Comparison of ENCODE assay signal across 8 mouse cellular contexts in genomic region chr12:111088186-111088585, GRCm38 (mm10). TPM values are rescaled to one million over a fixed set of nuclear protein-coding genes. Genes with fewer than 3 reads are reported as not detected.
A peak's percentile ranks its signal among the peaks of the same experiment; 100 is the strongest.
DNase-seq lines count a peak whose midpoint lies in the region; ATAC-seq and TF ChIP-seq lines count a peak whose summit lies in the region.

No protein-coding gene starts in this region.

- H3K4me3 ChIP-seq in MEL (ENCODE audit: control insufficient read depth in 1 of 2, insufficient read depth in 1 of 2, low read depth in 2 of 2, low read length in 2 of 2), result no peak overlapping the region
- no peak overlapping the region for H3K4me3 ChIP-seq in cerebellum, adult 2 months (replicated peaks; ENCODE audit: insufficient read depth, low read depth, low read length)
- H3K4me3 ChIP-seq in intestine, postnatal 0 days (ENCODE audit: low read depth, low read length), result no peak overlapping the region
- H3K4me3 ChIP-seq in limb, embryonic 11.5 days (ENCODE audit: low read depth, low read length), result no peak overlapping the region

- peak; percentile 89 for DNase-seq in 3T3-L1 (ENCODE audit: low read depth, low spot score)
- DNase-seq in MEL (ENCODE audit: low read depth, low spot score), result peak; percentile 90
- DNase-seq in cerebellum, adult 2 months, result peak; percentile 61 to 71
- peak; percentile 78 for DNase-seq in forelimb bud, embryonic 11.5 days (ENCODE audit: low read depth, low spot score)
- DNase-seq in limb, embryonic 11.5 days (ENCODE audit: low spot score), result peak; percentile 84
- DNase-seq in naive thymus-derived CD4-positive, alpha-beta T cell, adult 2 months (ENCODE audit: low read depth), result peak; percentile 89
- DNase-seq in testis, postnatal 10 days (ENCODE audit: low spot score), result peak; percentile 81

- no peak for TF ChIP-seq EP300 in MEL (IDR thresholded peaks at IDR 0.05; ENCODE audit: low read depth in 1 of 2, low read length in 2 of 2)

- TF ChIP-seq POLR2A in MEL (IDR thresholded peaks at IDR 0.05; ENCODE audit: control insufficient read depth in 1 of 2, insufficient read depth in 1 of 2, low read depth in 1 of 2, low read length in 2 of 2, poor library complexity in 1 of 2), result no peak
- no peak for TF ChIP-seq POLR2A in cerebellum, adult 2 months (IDR thresholded peaks at IDR 0.05; ENCODE audit: borderline replicate concordance, insufficient read depth, low read length)

- TF ChIP-seq RAD21 in MEL (IDR thresholded peaks at IDR 0.05; ENCODE audit: low read depth, low read length), result peak; percentile 63

- H3K27me3 ChIP-seq in MEL (ENCODE audit: control insufficient read depth in 1 of 2, insufficient read depth in 2 of 2, low read length in 2 of 2), result no peaks in the 10 kb centered on the region
- H3K27me3 ChIP-seq in cerebellum, adult 2 months (ENCODE audit: control insufficient read depth, insufficient read depth, low read length), result no peaks in the 10 kb centered on the region
- H3K27me3 ChIP-seq in intestine, postnatal 0 days (replicated peaks; ENCODE audit: control insufficient read depth, insufficient read depth, low read length), result no peaks in the 10 kb centered on the region
- no peaks in the 10 kb centered on the region for H3K27me3 ChIP-seq in limb, embryonic 11.5 days (ENCODE audit: control insufficient read depth, insufficient read depth, low read length)

- H3K9ac ChIP-seq in MEL (ENCODE audit: control insufficient read depth, low read depth, low read length, poor library complexity, severe bottlenecking), result no peak overlapping the region
- no peak overlapping the region for H3K9ac ChIP-seq in intestine, postnatal 0 days (ENCODE audit: low read depth, low read length)
- no peak overlapping the region for H3K9ac ChIP-seq in limb, embryonic 11.5 days (ENCODE audit: low read length)

- H3K79me2 ChIP-seq in MEL (ENCODE audit: control insufficient read depth, insufficient read depth, low read length, poor library complexity), result peaks cover 7% of the 10 kb centered on the region

- no peaks in the 10 kb centered on the region for H3K9me3 ChIP-seq in MEL (replicated peaks; ENCODE audit: insufficient read depth, low read length)
- no peaks in the 10 kb centered on the region for H3K9me3 ChIP-seq in intestine, postnatal 0 days (ENCODE audit: control insufficient read depth)
- H3K9me3 ChIP-seq in limb, embryonic 11.5 days (ENCODE audit: control insufficient read depth, low read length), result no peaks in the 10 kb centered on the region

- H3K36me3 ChIP-seq in MEL (ENCODE audit: control insufficient read depth in 1 of 2, insufficient read depth in 2 of 2, low read length in 2 of 2), result peaks cover 0 to 17% of the 10 kb centered on the region in 2 experiments; a peak in 2 of 4 replicates
- peaks cover 15% of the 10 kb centered on the region for H3K36me3 ChIP-seq in intestine, postnatal 0 days (ENCODE audit: control insufficient read depth, insufficient read depth)
- H3K36me3 ChIP-seq in limb, embryonic 11.5 days (ENCODE audit: control insufficient read depth, insufficient read depth, low read length), result peaks cover 4% of the 10 kb centered on the region; the same call in 1 of the 2 replicates

- TF ChIP-seq CTCF in MEL (IDR thresholded peaks at IDR 0.05 in 2 of 3, conservative IDR thresholded peaks at IDR 0.05 in 1 of 3; ENCODE audit: control insufficient read depth in 1 of 3, insufficient read depth in 1 of 3, low read depth in 2 of 3, low read length in 3 of 3, poor library complexity in 1 of 3, severe bottlenecking in 1 of 3), result peak in 2 of 3 experiments; percentile 74 to 83; a peak in 4 of 6 replicates
- peak; percentile 45 for TF ChIP-seq CTCF in cerebellum, adult 2 months (IDR thresholded peaks at IDR 0.05; ENCODE audit: borderline replicate concordance, insufficient read depth, low read depth, low read length)
- peak; percentile 86 for TF ChIP-seq CTCF in intestine, postnatal 0 days (IDR thresholded peaks at IDR 0.05; ENCODE audit: low read depth)

- no peak overlapping the region for H3K4me2 ChIP-seq in intestine, postnatal 0 days (replicated peaks; ENCODE audit: low read depth)
- H3K4me2 ChIP-seq in limb, embryonic 11.5 days (ENCODE audit: low read depth, severe bottlenecking), result no peak overlapping the region

- WGBS in cerebellum, adult 2 months, result 32% methylated on average over 5 of the region's 5 CpGs
- 25% methylated on average over 5 of the region's 5 CpGs for WGBS in intestine, postnatal 0 days
- WGBS in limb, embryonic 11.5 days, result 30% methylated on average over 5 of the region's 5 CpGs

- no peak overlapping the region for H3K27ac ChIP-seq in MEL (ENCODE audit: control insufficient read depth, low read depth, low read length)
- no peak overlapping the region for H3K27ac ChIP-seq in cerebellum, adult 2 months (ENCODE audit: insufficient read depth, low read length)
- no peak overlapping the region for H3K27ac ChIP-seq in intestine, postnatal 0 days (ENCODE audit: low read depth, low read length)
- no peak overlapping the region for H3K27ac ChIP-seq in limb, embryonic 11.5 days (replicated peaks; ENCODE audit: low read depth, low read length)

- peak; percentile 47; the same call in 1 of the 2 replicates for ATAC-seq in intestine, postnatal 0 days
- no peak for ATAC-seq in limb, embryonic 11.5 days (ENCODE audit: insufficient number of reproducible peaks, low FRiP score, low TSS enrichment, low read depth)

- H3K4me1 ChIP-seq in MEL (ENCODE audit: control insufficient read depth in 1 of 2, insufficient read depth in 2 of 2, low read length in 2 of 2), result no peaks in the 10 kb centered on the region; a peak in 1 of 4 replicates
- 0 out of 2 replicates have a peak, but pooled peaks cover 4% of the 10 kb centered on the region for H3K4me1 ChIP-seq in cerebellum, adult 2 months (ENCODE audit: control insufficient read depth, insufficient read depth, low read length)
- no peaks in the 10 kb centered on the region for H3K4me1 ChIP-seq in intestine, postnatal 0 days (replicated peaks; ENCODE audit: control insufficient read depth, insufficient read depth, low read length)
- H3K4me1 ChIP-seq in limb, embryonic 11.5 days (ENCODE audit: control insufficient read depth, insufficient read depth, low read length), result no peaks in the 10 kb centered on the region

TF ChIP-seq in MEL, 35 proteins besides CTCF, POLR2A, EP300 and RAD21:
- TF ChIP-seq ZMIZ1 (IDR thresholded peaks at IDR 0.05; ENCODE audit: low read depth, low read length) (no peak), SMC3 (IDR thresholded peaks at IDR 0.05; ENCODE audit: low read depth, low read length) (peak; percentile 69), E2F4 (IDR thresholded peaks at IDR 0.05; ENCODE audit: borderline replicate concordance, low read depth, low read length) (no peak), KAT2A (conservative IDR thresholded peaks at IDR 0.05; ENCODE audit: low read depth, low read length) (no peak), ZNF384 (IDR thresholded peaks at IDR 0.05; ENCODE audit: low read depth, low read length) (no peak), JUND (IDR thresholded peaks at IDR 0.05; ENCODE audit: low read depth, low read length) (no peak), ELF1 (IDR thresholded peaks at IDR 0.05; ENCODE audit: low read depth, low read length) (no peak), NRF1 (IDR thresholded peaks at IDR 0.05; ENCODE audit: insufficient read depth, low read depth, low read length, poor library complexity, severe bottlenecking) (no peak), USF2 (IDR thresholded peaks at IDR 0.05; ENCODE audit: borderline replicate concordance in 1 of 2, insufficient read depth in 1 of 2, low read depth in 1 of 2, low read length in 2 of 2) (no peak), MEF2A (IDR thresholded peaks at IDR 0.05; ENCODE audit: extremely low read depth, insufficient replicate concordance, low read depth, low read length, poor library complexity, severe bottlenecking) (no peak), MYB (IDR thresholded peaks at IDR 0.05; ENCODE audit: low read depth, low read length) (no peak), ZKSCAN1 (IDR thresholded peaks at IDR 0.05; ENCODE audit: low read depth, low read length) (no peak), SIN3A (IDR thresholded peaks at IDR 0.05; ENCODE audit: low read length) (no peak), MXI1 (IDR thresholded peaks at IDR 0.05; ENCODE audit: low read depth, low read length) (no peak), TAL1 (IDR thresholded peaks at IDR 0.05; ENCODE audit: low read length) (no peak), NELFE (IDR thresholded peaks at IDR 0.05; ENCODE audit: low read depth, low read length) (no peak), BHLHE40 (IDR thresholded peaks at IDR 0.05; ENCODE audit: borderline replicate concordance, low read depth, low read length) (0 out of 2 replicates have a peak, but pooled peaks have one; percentile 16), POLR2AphosphoS2 (IDR thresholded peaks at IDR 0.05; ENCODE audit: low read length) (no peak), ZC3H11A (IDR thresholded peaks at IDR 0.05; ENCODE audit: low read depth, low read length) (peak; percentile 32; the same call in 1 of the 2 replicates), USF1 (IDR thresholded peaks at IDR 0.05; ENCODE audit: low read depth, low read length) (no peak)

RNA-seq across cellular contexts. Expression of gene Rcor1, which starts 49.0 kb away (rescaled TPM):
- 23.1 and 24.0 TPM in 2 replicates for total RNA-seq in MEL (2012; rRNA removed)
- polyA plus RNA-seq in MEL (2012; ENCODE audit: insufficient read depth in 1 of 2, insufficient read length in 2 of 2, low read depth in 1 of 2, low replicate concordance in 2 of 2, missing spikeins in 1 of 2), result 10 to 100 TPM; 37.1 to 44.3 TPM
- polyA plus RNA-seq in cerebellum, adult 2 months (2012; rRNA removed), result 15.8 and 16.7 TPM in 2 replicates
- 7.0 and 7.9 TPM in 2 replicates for polyA plus RNA-seq in intestine, postnatal 0 days (2015; fragmentation: Nextera tagmentation; extraction: Ambion mirVana)
- 15.1 and 17.9 TPM in 2 replicates for polyA plus RNA-seq in limb, embryonic 11.5 days (2014; fragmentation: Nextera tagmentation; extraction: Ambion mirVana)
